Mouse (Mus musculus) cortical plate, adult 2 months (tissue): ENCODE measurements around the gene Akap10.

Source experiments
- CTCF ChIP-seq: fragments of 200-500 bp; IDR thresholded peaks from 2 replicates; pipeline ENCODE4 v1.5.1; 2011; ENCODE audit warnings: mild to moderate bottlenecking, control low read depth, low read length; ENCODE audit not compliant: insufficient read depth; ENCODE audit errors: extremely low read depth
- POLR2A ChIP-seq: fragments of 200-500 bp; IDR thresholded peaks from 2 replicates; pipeline ENCODE4 v1.6.1; 2011; ENCODE audit warnings: mild to moderate bottlenecking, low read length, control low read depth; ENCODE audit not compliant: insufficient read depth; ENCODE audit errors: extremely low read depth

- TF ChIP-seq CTCF, result no peak
- no peak for TF ChIP-seq POLR2A
These were observed 40.8 kb upstream of the Akap10 start for GRCm38 (mm10) chr11:61970901-61971300.
